Mouse (Mus musculus): ENCODE measurements around the gene Slc22a22. TPM values are rescaled to one million over a fixed set of nuclear protein-coding genes. Genes with fewer than 3 reads are reported as not detected.
A peak's percentile ranks its signal among the peaks of the same experiment; 100 is the strongest.

Gene Slc22a22
- polyA plus RNA-seq, 1 experiment from 2014 or later, result not detected

DNA sequence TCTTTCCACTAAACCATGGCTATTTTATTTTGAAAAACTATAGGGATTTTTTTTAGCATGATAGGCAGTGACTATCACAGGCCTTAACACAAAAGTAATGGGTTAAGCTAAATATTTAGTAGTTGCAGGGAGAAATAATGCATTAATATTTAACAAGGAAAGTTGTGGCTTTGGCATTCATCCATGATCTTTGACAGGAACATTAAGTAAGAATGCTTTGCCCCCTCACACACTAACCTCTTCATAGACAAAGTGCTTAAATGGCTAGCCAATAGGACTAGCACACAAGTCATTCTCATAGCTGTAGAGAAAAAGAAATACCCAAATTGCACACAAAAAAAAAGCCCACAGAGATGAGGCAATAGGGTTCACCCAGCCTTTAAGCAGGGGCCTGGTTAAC lies 11.4 kb downstream of the Slc22a22 start:
- H3K4me2 ChIP-seq, result no peak overlapping the region
- H3K36me3 ChIP-seq, result no peaks in the 10 kb centered on the region
- no peaks in the 10 kb centered on the region for H3K9me3 ChIP-seq (replicated peaks)
- no peaks in the 10 kb centered on the region for H3K27me3 ChIP-seq (replicated peaks)
- H3K9ac ChIP-seq (replicated peaks), result no peak overlapping the region
- ATAC-seq (ENCODE audit: low FRiP score), result no peak
- H3K4me1 ChIP-seq, result no peaks in the 10 kb centered on the region
- no peak overlapping the region for H3K4me3 ChIP-seq (replicated peaks)
- H3K27ac ChIP-seq (replicated peaks), result no peak overlapping the region

DNA sequence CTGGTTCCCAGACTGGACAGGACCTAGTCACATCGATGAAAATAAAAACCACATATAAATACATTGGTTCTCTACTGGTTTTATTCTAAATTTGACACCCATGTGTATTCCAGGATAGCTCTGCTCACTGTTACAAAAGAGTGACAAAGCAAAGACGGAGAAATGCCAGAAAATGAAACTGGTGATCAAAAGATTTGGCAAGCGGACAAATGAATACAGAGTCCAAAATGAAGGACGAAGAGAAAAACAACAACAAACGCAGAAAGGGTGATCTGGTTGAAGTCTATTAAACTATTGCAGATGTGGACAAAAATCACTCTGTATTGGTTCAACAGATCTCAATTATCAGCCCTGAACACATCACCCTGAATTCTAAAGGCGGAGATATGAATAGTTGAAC lies 12.4 kb downstream of the Slc22a22 start:
- Histone ChIP-seq H3K4me3 (replicated peaks) (no peak overlapping the region), H3K9me3 (replicated peaks) (no peaks in the 10 kb centered on the region), H3K27me3 (replicated peaks) (no peaks in the 10 kb centered on the region), H3K9ac (replicated peaks) (no peak overlapping the region), H3K36me3 (no peaks in the 10 kb centered on the region), H3K27ac (replicated peaks) (no peak overlapping the region), H3K4me2 (no peak overlapping the region), H3K4me1 (no peaks in the 10 kb centered on the region)
- 92% methylated on average over 6 of the region's 6 CpGs for WGBS
- no peak for ATAC-seq (ENCODE audit: low FRiP score)

DNA sequence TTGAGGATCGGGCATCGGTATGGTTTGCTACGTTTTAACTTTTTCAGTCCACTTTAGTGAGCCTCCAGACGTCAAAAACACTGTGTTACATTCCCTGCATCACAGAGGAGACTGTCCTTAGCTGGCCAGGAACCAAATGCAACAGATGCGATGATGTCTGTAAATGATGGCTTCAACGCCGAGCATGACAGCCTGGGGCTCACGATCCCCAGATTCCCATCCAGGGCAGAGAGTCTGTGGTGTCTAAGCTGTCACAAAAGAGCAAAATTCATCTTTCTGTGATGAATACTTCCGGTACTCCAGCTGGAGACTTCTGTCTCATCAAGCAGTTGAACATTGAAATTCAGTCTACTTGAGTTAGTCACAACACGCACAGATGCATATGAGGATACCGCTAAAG lies 13.4 kb downstream of the Slc22a22 start:
- no peaks in the 10 kb centered on the region for H3K9me3 ChIP-seq (replicated peaks)
- H3K4me3 ChIP-seq (replicated peaks), result no peak overlapping the region
- H3K4me2 ChIP-seq, result no peak overlapping the region
- no peaks in the 10 kb centered on the region for H3K4me1 ChIP-seq
- WGBS, result 85% methylated on average over 11 of the region's 11 CpGs
- no peak overlapping the region for H3K9ac ChIP-seq (replicated peaks)
- H3K27ac ChIP-seq (replicated peaks), result no peak overlapping the region
- no peak for ATAC-seq (ENCODE audit: low FRiP score)
- H3K36me3 ChIP-seq, result no peaks in the 10 kb centered on the region
- H3K27me3 ChIP-seq (replicated peaks), result no peaks in the 10 kb centered on the region

DNA sequence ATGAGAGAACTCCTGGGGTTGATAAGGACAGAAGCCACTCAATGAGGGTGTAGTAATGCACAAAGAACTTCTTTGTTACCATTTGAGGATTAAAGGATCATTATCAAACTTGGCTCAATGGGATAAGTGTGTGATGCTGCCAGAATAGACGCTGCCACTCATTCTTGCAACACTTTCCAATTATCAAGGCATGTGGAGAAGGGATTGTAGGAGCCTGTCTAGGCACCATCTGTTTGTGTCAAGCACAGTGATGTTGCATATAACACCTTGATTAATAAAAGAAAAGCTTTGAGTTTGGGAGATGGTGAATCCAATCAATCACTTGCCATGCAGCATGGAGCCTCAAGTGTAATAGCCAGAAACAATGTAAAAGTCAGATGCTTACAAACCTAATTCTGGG lies 16.1 kb downstream of the Slc22a22 start:
- Histone ChIP-seq H3K9ac (replicated peaks) (no peak overlapping the region), H3K36me3 (no peaks in the 10 kb centered on the region), H3K4me1 (no peaks in the 10 kb centered on the region), H3K4me3 (replicated peaks) (no peak overlapping the region), H3K4me2 (no peak overlapping the region), H3K27me3 (replicated peaks) (no peaks in the 10 kb centered on the region), H3K9me3 (replicated peaks) (no peaks in the 10 kb centered on the region), H3K27ac (replicated peaks) (no peak overlapping the region)
- 73% methylated on average over 1 of the region's 1 CpGs for WGBS
- ATAC-seq (ENCODE audit: low FRiP score), result no peak

DNA sequence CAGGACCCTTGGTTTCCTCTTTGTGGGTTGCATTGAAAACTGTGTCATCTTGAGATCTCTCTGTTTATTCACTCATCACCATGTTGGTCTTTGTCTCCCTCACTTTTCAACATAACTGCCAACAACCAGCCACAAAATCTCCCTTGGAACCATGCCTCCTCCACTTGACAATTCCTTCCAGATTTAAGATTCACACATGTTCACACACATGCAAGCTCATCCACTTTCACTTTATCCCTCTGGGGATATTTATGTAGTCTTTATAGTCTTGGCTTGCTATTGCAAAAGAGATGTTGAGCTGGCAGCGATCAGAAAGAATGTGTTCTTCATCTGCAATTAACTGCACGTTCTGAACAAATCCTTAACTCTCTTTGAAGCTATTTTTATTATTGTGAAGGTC lies 20.1 kb downstream of the Slc22a22 start:
- H3K4me1 ChIP-seq, result no peaks in the 10 kb centered on the region
- H3K27me3 ChIP-seq (replicated peaks), result no peaks in the 10 kb centered on the region
- no peaks in the 10 kb centered on the region for H3K9me3 ChIP-seq (replicated peaks)
- H3K36me3 ChIP-seq, result no peaks in the 10 kb centered on the region
- no peak for ATAC-seq (ENCODE audit: low FRiP score)
- no peak overlapping the region for H3K4me2 ChIP-seq
- H3K27ac ChIP-seq (replicated peaks), result no peak overlapping the region
- 49% methylated on average over 2 of the region's 2 CpGs for WGBS
- no peak overlapping the region for H3K4me3 ChIP-seq (replicated peaks)
- no peak overlapping the region for H3K9ac ChIP-seq (replicated peaks)

DNA sequence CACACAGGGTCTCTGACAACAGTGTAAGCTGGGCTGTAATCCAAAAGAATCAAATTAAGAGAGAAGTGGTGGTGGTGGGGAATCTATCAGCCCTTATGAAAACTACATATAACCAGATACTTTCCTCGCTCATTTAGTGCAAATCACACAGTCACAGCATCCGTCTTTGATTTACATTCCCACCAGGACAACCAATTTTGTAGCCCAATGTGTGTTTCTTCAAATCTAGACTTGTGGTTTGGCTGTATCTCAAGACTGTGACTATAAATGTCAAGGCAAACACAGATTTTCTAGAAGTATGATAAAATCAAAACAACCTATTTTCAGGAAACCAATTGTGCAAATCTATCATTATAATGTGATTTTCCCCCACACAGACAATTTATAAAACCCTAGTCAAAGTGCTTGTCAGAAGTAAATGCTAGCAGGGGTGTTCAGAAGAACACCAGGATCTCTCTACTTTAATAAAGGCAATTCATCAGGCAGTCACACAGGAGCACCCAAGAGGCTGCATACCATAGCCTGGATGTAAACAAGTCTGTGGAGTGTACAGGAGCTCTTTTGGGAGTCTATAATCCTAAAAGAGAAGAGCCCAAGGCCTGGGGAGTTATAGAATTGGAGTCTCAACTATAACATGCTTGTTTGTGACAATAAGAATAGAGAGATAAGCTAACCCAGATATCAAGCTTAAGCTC lies 42.6 kb downstream of the Slc22a22 start:
- no peak overlapping the region for H3K27ac ChIP-seq (replicated peaks)
- H3K36me3 ChIP-seq, result no peaks in the 10 kb centered on the region
- H3K9me3 ChIP-seq (replicated peaks), result no peaks in the 10 kb centered on the region
- H3K9ac ChIP-seq (replicated peaks), result no peak overlapping the region
- H3K4me1 ChIP-seq, result no peaks in the 10 kb centered on the region
- no peaks in the 10 kb centered on the region for H3K27me3 ChIP-seq (replicated peaks)
- H3K4me3 ChIP-seq (replicated peaks), result no peak overlapping the region
- no peak; the same call in 1 of the 2 replicates for ATAC-seq (ENCODE audit: low FRiP score)
- 64% methylated on average over 2 of the region's 2 CpGs for WGBS
- no peak overlapping the region for H3K4me2 ChIP-seq

DNA sequence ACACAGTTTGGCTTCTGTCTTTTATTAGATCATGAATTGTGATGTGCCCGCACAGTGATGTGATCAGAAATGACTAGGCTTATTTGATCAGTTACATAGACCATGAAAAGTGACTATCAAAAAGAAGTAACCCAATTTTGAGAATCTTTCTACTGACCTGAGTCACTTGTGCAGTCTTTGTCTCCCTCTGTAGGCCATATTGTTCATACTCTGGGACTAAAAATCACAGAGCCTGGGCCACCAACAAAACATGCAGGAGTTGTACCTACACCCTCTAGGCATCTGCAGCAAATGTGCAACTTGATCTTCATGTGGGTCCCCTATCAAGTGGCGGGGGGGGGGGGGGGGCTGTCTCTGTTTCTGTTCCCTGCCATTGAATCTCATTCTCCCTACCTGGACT lies 68.9 kb downstream of the Slc22a22 start:
- 61% methylated on average over 2 of the region's 2 CpGs for WGBS
- no peak overlapping the region for H3K9ac ChIP-seq (replicated peaks)
- H3K9me3 ChIP-seq (replicated peaks), result no peaks in the 10 kb centered on the region
- H3K4me2 ChIP-seq, result no peak overlapping the region
- 0 out of 2 replicates have a peak, but pooled peaks have one; percentile 24 for ATAC-seq (ENCODE audit: low FRiP score)
- no peak overlapping the region for H3K27ac ChIP-seq (replicated peaks)
- no peaks in the 10 kb centered on the region for H3K36me3 ChIP-seq
- no peaks in the 10 kb centered on the region for H3K27me3 ChIP-seq (replicated peaks)
- H3K4me3 ChIP-seq (replicated peaks), result no peak overlapping the region
- no peaks in the 10 kb centered on the region for H3K4me1 ChIP-seq

DNA sequence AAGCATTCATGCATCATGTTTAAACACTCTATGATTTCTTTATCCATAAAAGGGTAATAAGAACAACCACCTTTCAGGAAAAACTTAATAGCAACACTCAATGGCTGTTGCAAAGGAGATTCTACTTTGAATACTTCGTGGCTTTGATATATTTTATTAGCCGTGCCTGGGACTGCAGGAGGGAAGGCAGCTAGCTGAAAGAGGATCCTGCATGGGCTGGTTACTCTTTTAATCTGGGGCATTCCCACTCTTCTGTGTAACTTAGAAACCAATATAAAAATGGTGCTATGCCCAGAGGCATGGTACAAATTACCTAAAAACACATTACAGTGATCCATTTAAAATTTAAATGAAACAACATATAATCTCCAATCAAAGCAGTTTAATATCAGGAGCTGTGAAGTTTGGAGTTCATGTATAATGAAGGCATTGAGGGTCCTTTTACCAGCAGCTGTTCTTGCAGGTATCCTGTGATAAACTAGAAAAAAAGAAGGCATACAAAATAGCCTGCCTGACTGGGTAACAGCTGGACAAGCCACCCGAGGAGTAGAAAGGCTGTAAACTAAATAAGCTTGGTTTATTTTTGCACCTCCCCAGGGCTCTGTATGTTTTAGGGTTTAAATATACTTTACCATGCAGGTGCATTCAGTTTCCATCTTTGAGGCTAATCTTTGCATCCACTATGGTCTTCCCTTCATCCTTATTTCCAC lies 78.8 kb downstream of the Slc22a22 start:
- Histone ChIP-seq H3K4me2 (no peak overlapping the region), H3K9ac (replicated peaks) (no peak overlapping the region), H3K27me3 (replicated peaks) (no peaks in the 10 kb centered on the region), H3K9me3 (replicated peaks) (no peaks in the 10 kb centered on the region), H3K4me1 (no peaks in the 10 kb centered on the region), H3K4me3 (replicated peaks) (no peak overlapping the region), H3K36me3 (no peaks in the 10 kb centered on the region), H3K27ac (replicated peaks) (no peak overlapping the region)
- WGBS, result 34% methylated on average over 3 of the region's 3 CpGs
- no peak for ATAC-seq (ENCODE audit: low FRiP score)

DNA sequence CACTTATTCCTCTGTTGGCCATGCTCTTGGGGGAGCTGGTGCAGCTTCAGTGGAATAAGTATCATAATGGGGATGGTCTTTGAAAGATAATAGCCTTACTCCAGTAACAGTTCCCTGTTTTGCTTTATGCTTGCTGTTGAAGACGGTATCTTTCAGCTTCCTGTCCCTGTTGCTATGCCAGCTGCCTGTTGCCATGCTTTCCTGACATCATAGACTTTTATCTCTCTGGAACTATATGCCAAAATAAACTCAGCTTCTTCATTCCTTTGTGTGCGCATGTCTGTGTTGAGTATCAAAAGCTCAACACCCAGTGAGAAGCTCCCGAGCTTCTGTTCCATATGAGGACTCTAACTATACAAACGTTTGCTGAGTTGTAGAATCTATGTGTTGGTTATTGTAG lies 83.4 kb downstream of the Slc22a22 start:
- 86% methylated on average over 4 of the region's 4 CpGs for WGBS
- ATAC-seq (ENCODE audit: low FRiP score), result no peak
- H3K9me3 ChIP-seq (replicated peaks), result no peaks in the 10 kb centered on the region
- no peaks in the 10 kb centered on the region for H3K4me1 ChIP-seq
- H3K4me3 ChIP-seq (replicated peaks), result no peak overlapping the region
- no peak overlapping the region for H3K4me2 ChIP-seq
- no peaks in the 10 kb centered on the region for H3K36me3 ChIP-seq
- H3K9ac ChIP-seq (replicated peaks), result no peak overlapping the region
- no peaks in the 10 kb centered on the region for H3K27me3 ChIP-seq (replicated peaks)
- H3K27ac ChIP-seq (replicated peaks), result no peak overlapping the region

DNA sequence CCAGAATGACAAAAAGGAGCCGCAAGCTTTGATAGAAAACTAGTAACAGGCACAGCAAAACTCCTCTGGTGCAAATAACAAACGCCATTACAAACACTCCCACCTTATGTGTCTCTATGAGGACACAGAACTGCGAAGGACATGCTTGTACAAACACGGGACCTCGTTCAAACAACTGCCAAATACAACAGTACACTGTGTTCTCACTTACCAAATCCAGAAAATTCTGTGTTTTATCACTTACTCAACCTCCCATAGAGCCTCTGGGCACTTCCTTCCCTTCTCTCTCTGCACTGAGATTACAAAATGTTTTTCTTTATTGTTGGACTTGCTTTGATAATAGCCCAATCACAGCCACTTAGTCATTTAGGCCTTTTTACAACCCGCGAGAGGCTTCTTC lies 97.0 kb downstream of the Slc22a22 start:
- no peak for ATAC-seq (ENCODE audit: low FRiP score)
- Histone ChIP-seq H3K36me3 (no peaks in the 10 kb centered on the region), H3K27ac (replicated peaks) (no peak overlapping the region), H3K9ac (replicated peaks) (no peak overlapping the region), H3K27me3 (replicated peaks) (no peaks in the 10 kb centered on the region), H3K9me3 (replicated peaks) (no peaks in the 10 kb centered on the region), H3K4me1 (no peaks in the 10 kb centered on the region), H3K4me3 (replicated peaks) (no peak overlapping the region), H3K4me2 (no peak overlapping the region)
- WGBS, result 89% methylated on average over 7 of the region's 7 CpGs

DNA sequence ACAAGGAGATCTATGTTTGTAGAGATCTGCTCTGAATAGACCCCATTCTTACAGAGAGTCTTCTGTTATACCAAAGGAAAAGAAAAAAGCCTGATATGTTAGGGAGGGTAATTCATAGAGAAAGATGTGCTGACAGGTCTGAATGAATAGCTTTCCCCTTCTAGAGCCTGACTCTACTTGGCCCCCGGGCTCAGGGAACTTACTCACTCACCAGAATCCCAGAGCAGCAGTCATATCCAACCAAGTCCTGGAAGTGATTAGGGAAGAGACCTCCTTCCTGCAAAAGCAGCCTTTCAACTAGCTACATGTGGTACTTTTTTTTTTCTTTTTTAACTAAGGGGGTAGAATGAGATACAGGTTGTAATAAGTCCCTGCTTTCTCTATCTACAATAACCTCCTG lies 111.0 kb downstream of the Slc22a22 start:
- Histone ChIP-seq H3K9ac (replicated peaks) (no peak overlapping the region), H3K4me1 (no peaks in the 10 kb centered on the region), H3K36me3 (no peaks in the 10 kb centered on the region), H3K4me3 (replicated peaks) (no peak overlapping the region), H3K27me3 (replicated peaks) (no peaks in the 10 kb centered on the region), H3K27ac (replicated peaks) (no peak overlapping the region), H3K9me3 (replicated peaks) (no peaks in the 10 kb centered on the region), H3K4me2 (no peak overlapping the region)
- 55% methylated on average over 1 of the region's 1 CpGs for WGBS
- ATAC-seq (ENCODE audit: low FRiP score), result no peak

DNA sequence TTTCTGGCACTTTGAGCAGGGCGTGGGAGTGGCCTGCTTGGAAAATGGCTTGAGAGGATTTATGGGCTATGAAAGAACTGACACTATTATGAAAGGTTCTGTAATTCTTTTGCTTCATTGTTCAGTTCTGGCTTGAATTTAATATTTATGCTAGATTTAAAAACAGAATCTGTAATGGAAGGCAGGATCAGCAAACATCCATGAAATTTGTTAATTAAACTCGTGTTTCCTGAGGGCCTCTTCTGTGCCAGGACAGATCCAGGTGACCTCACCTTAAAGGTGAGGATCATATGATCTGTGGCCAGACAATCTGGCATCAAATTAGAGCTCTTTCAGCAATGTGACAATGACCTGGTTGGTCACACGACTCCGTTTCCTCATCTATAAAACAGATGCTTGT lies 122.1 kb downstream of the Slc22a22 start:
- Histone ChIP-seq H3K4me1 (no peaks in the 10 kb centered on the region), H3K9ac (replicated peaks) (no peak overlapping the region), H3K9me3 (replicated peaks) (no peaks in the 10 kb centered on the region), H3K4me3 (replicated peaks) (no peak overlapping the region), H3K36me3 (no peaks in the 10 kb centered on the region), H3K27me3 (replicated peaks) (no peaks in the 10 kb centered on the region), H3K27ac (replicated peaks) (no peak overlapping the region), H3K4me2 (no peak overlapping the region)
- WGBS, result 83% methylated on average over 4 of the region's 4 CpGs
- no peak for ATAC-seq (ENCODE audit: low FRiP score)
